Mouse (Mus musculus) stomach, postnatal 0 days (tissue): ENCODE measurements at regions not wholly inside any gene's neighbourhood (a gene's known extent, or its start where the extent isn't known, plus 50 kb on each side); places are given as distances from the start of the nearest gene placed in this dataset.

Experiments used
- CTCF ChIP-seq: IDR thresholded peaks from 2 replicates; pipeline ENCODE4 v1.5.1; 2016; ENCODE audit warnings: antibody characterized with exemption, low read depth, mild to moderate bottlenecking, moderate library complexity
- EP300 ChIP-seq: optimal IDR thresholded peaks from 2 replicates; pipeline ENCODE3; 2016; ENCODE audit warnings: antibody characterized with exemption

- TF ChIP-seq CTCF = no peak
- no peak for TF ChIP-seq EP300
Observed at GRCm38 (mm10) chr13:99119941-99120340, 64.7 kb upstream of the Zfp366 start.
